Mouse (Mus musculus) stomach, embryonic 16.5 days (tissue): ENCODE results near the gene Unc13d. TPM values are rescaled to one million over a fixed set of nuclear protein-coding genes. Genes with fewer than 3 reads are reported as not detected.
A peak's percentile ranks its signal among the peaks of the same experiment; 100 is the strongest.

Source experiments
- ATAC-seq: fragments of 200-750 bp; cut with Nextera tagmentation; 2 replicates; pipeline ENCODE4 v1.8.0; 2017; ENCODE audit warnings: moderate number of reproducible peaks, moderate TSS enrichment; ENCODE audit not compliant: insufficient read depth, low FRiP score
- H3K27ac ChIP-seq: fragments of 300-500 bp; sonication (generic); 2 replicates; pipeline ENCODE4 v1.5.1; 2014; ENCODE audit warnings: low read length
- H3K27me3 ChIP-seq: fragments of 300-500 bp; sonication (generic); 2 replicates; pipeline ENCODE4 v1.6.1; 2014; ENCODE audit warnings: low read length, control low read depth, mixed read lengths; ENCODE audit not compliant: control insufficient read depth, insufficient read depth
- H3K36me3 ChIP-seq: fragments of 300-500 bp; sonication (generic); 2 replicates; pipeline ENCODE4 v1.6.1; 2014; ENCODE audit warnings: low read length; ENCODE audit not compliant: control insufficient read depth, insufficient read depth
- H3K4me1 ChIP-seq: fragments of 300-500 bp; sonication (generic); 2 replicates; pipeline ENCODE4 v1.6.1; 2014; ENCODE audit warnings: low read length, control low read depth, mixed read lengths; ENCODE audit not compliant: control insufficient read depth, insufficient read depth
- H3K4me2 ChIP-seq: fragments of 300-500 bp; sonication (generic); 2 replicates; pipeline ENCODE4 v1.6.1; 2014; ENCODE audit warnings: low read depth, low read length, mixed read lengths
- H3K4me3 ChIP-seq: fragments of 300-500 bp; sonication (generic); replicated peaks from 2 replicates; pipeline ENCODE4 v1.5.1; 2014; ENCODE audit warnings: mild to moderate bottlenecking, low read length
- H3K9ac ChIP-seq: fragments of 300-500 bp; sonication (generic); 2 replicates; pipeline ENCODE4 v1.6.1; 2014; ENCODE audit warnings: low read length
- H3K9me3 ChIP-seq: fragments of 300-500 bp; sonication (generic); replicated peaks from 2 replicates; pipeline ENCODE4 v1.6.1; 2016; ENCODE audit warnings: low read length, control low read depth; ENCODE audit not compliant: control insufficient read depth
- WGBS: fragments of 180-500 bp; shearing (Covaris S2); extraction: QIAGEN DNeasy Blood & Tissue Kit; methylation state at CpG from one replicate; pipeline ENCODE4 v1.1.7; 2014; 5-methylcytosine and 5-hydroxymethylcytosine counted together
- polyA plus RNA-seq: library from polyadenylated mRNA; unstranded; fragments of >200 nt; fragmentation: Nextera tagmentation; extraction: Ambion mirVana; gene quantifications from 2 replicates; pipeline ENCODE4 v1.2.1, GENCODE M21; 2015

The Unc13d gene
- polyA plus RNA-seq, 1 experiment from 2014 or later = 8.3 TPM

GRCm38 (mm10) chr11:116075539-116076265 is 2.1 kb downstream of the Unc13d start:
- 47% methylated on average over 20 of the region's 20 CpGs for WGBS
- H3K4me1 ChIP-seq = peaks cover 23% of the 10 kb centered on the region
- H3K4me3 ChIP-seq = no peak overlapping the region
- peaks cover 9% of the 10 kb centered on the region; the same call in 1 of the 2 replicates for H3K36me3 ChIP-seq
- peak overlapping the region; percentile 7; the same call in 1 of the 2 replicates for H3K9ac ChIP-seq
- H3K9me3 ChIP-seq = no peaks in the 10 kb centered on the region
- no peaks in the 10 kb centered on the region for H3K27me3 ChIP-seq
- H3K27ac ChIP-seq = no peak overlapping the region
- H3K4me2 ChIP-seq = no peak overlapping the region
- no peak for ATAC-seq

- Histone ChIP-seq H3K4me3 (no peak overlapping the region), H3K27me3 (no peaks in the 10 kb centered on the region), H3K36me3 (peaks cover 4% of the 10 kb centered on the region; the same call in 1 of the 2 replicates), H3K4me1 (peaks cover 20% of the 10 kb centered on the region), H3K27ac (no peak overlapping the region), H3K9ac (no peak overlapping the region), H3K4me2 (no peak overlapping the region), H3K9me3 (no peaks in the 10 kb centered on the region)
- 60% methylated on average over 7 of the region's 7 CpGs for WGBS
- ATAC-seq = no peak
These were observed 3.2 kb downstream of the Unc13d start for GRCm38 (mm10) chr11:116074436-116074991.

GRCm38 (mm10) chr11:116072608-116073007 is 5.2 kb downstream of the Unc13d start:
- ATAC-seq = no peak
- H3K4me2 ChIP-seq = no peak overlapping the region
- no peaks in the 10 kb centered on the region for H3K27me3 ChIP-seq
- no peak overlapping the region for H3K9ac ChIP-seq
- H3K4me1 ChIP-seq = peaks cover 6% of the 10 kb centered on the region; the same call in 1 of the 2 replicates
- no peaks in the 10 kb centered on the region for H3K36me3 ChIP-seq
- WGBS = 84% methylated on average over 3 of the region's 3 CpGs
- no peak overlapping the region for H3K27ac ChIP-seq
- H3K9me3 ChIP-seq = no peaks in the 10 kb centered on the region
- H3K4me3 ChIP-seq = no peak overlapping the region

GRCm38 (mm10) chr11:116071510-116071909 is 6.3 kb downstream of the Unc13d start:
- H3K4me2 ChIP-seq = no peak overlapping the region
- no peak for ATAC-seq
- no peaks in the 10 kb centered on the region for H3K27me3 ChIP-seq
- no peak overlapping the region for H3K9ac ChIP-seq
- peaks cover 5% of the 10 kb centered on the region; the same call in 1 of the 2 replicates for H3K4me1 ChIP-seq
- WGBS = 69% methylated on average over 5 of the region's 5 CpGs
- no peaks in the 10 kb centered on the region for H3K9me3 ChIP-seq
- no peak overlapping the region for H3K27ac ChIP-seq
- H3K4me3 ChIP-seq = no peak overlapping the region
- no peaks in the 10 kb centered on the region for H3K36me3 ChIP-seq

- no peaks in the 10 kb centered on the region for H3K4me1 ChIP-seq
- WGBS = 78% methylated on average over 12 of the region's 12 CpGs
- H3K4me2 ChIP-seq = no peak overlapping the region
- H3K4me3 ChIP-seq = no peak overlapping the region
- no peak for ATAC-seq
- no peaks in the 10 kb centered on the region for H3K27me3 ChIP-seq
- no peak overlapping the region for H3K27ac ChIP-seq
- no peak overlapping the region for H3K9ac ChIP-seq
- no peaks in the 10 kb centered on the region for H3K9me3 ChIP-seq
- no peaks in the 10 kb centered on the region for H3K36me3 ChIP-seq
These were observed 12.4 kb downstream of the Unc13d start for GRCm38 (mm10) chr11:116065345-116065744.

- H3K27ac ChIP-seq = no peak overlapping the region
- WGBS = 61% methylated on average over 23 of the region's 23 CpGs
- H3K4me3 ChIP-seq = no peak overlapping the region
- H3K9ac ChIP-seq = no peak overlapping the region
- no peak for ATAC-seq
- H3K9me3 ChIP-seq = no peaks in the 10 kb centered on the region
- H3K27me3 ChIP-seq = no peaks in the 10 kb centered on the region
- 0 out of 2 replicates have a peak, but pooled peaks cover 4% of the 10 kb centered on the region for H3K36me3 ChIP-seq
- H3K4me1 ChIP-seq = no peaks in the 10 kb centered on the region
- H3K4me2 ChIP-seq = no peak overlapping the region
These were observed 13.4 kb downstream of the Unc13d start for GRCm38 (mm10) chr11:116064187-116064867.

GRCm38 (mm10) chr11:116063562-116063961 is 14.2 kb downstream of the Unc13d start:
- Histone ChIP-seq H3K36me3 (peaks cover 8% of the 10 kb centered on the region; the same call in 1 of the 2 replicates), H3K27ac (no peak overlapping the region), H3K9ac (0 out of 2 replicates have a peak overlapping the region, but pooled peaks have one; percentile 16), H3K4me2 (no peak overlapping the region), H3K9me3 (no peaks in the 10 kb centered on the region), H3K4me3 (no peak overlapping the region), H3K4me1 (no peaks in the 10 kb centered on the region), H3K27me3 (no peaks in the 10 kb centered on the region)
- 66% methylated on average over 13 of the region's 13 CpGs for WGBS
- ATAC-seq = no peak

- 63% methylated on average over 8 of the region's 8 CpGs for WGBS
These were observed 15.2 kb downstream of the Unc13d start for GRCm38 (mm10) chr11:116062521-116062920.

More at GRCm38 (mm10) chr11:116062521-116062920, 15.2 kb downstream of the Unc13d start:
- Histone ChIP-seq H3K36me3 (peaks cover 11% of the 10 kb centered on the region), H3K9ac (no peak overlapping the region), H3K4me1 (no peaks in the 10 kb centered on the region), H3K4me2 (no peak overlapping the region), H3K4me3 (no peak overlapping the region), H3K27me3 (no peaks in the 10 kb centered on the region), H3K9me3 (no peaks in the 10 kb centered on the region), H3K27ac (no peak overlapping the region)
- no peak for ATAC-seq
